Mouse (Mus musculus): ENCODE measurements at regions not wholly inside any gene's neighbourhood (a gene's known extent, or its start where the extent isn't known, plus 50 kb on each side); places are given as distances from the start of the nearest gene placed in this dataset.

DNA sequence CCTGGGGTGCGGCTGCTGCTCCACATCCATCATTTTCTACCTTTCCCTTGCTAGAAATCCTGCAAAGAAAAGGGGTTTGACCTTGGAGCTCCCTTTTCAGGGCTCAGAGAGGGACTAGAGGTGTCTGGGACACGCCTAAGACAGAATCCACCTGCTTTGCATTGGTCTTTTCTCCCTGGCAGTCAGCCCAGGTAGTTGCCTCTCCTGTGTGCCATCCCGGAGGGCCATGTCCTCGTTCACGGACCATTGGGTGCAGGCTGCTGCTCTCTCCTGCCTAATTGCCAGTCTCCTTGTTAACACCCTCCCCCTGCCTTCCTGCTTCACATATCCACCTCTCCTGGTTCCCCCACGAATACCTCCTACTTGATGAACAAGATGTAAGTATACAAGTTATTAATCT lies 175.5 kb upstream of the 4931429L15Rik start:
- TF ChIP-seq NANOG (IDR thresholded peaks at IDR 0.05; ENCODE audit: borderline replicate concordance, low read length) (no peak), POU5F1 (IDR thresholded peaks at IDR 0.05; ENCODE audit: borderline replicate concordance, low read length) (no peak), CTCF (conservative IDR thresholded peaks at IDR 0.05; ENCODE audit: low read length) (no peak)
- Histone ChIP-seq H3K36me3 (ENCODE audit: insufficient read depth, low read length) (no peaks in the 10 kb centered on the region), H3K4me3 (replicated peaks; ENCODE audit: low read length) (no peak overlapping the region), H3K9me3 (ENCODE audit: low read length) (peaks cover 15% of the 10 kb centered on the region), H3K27me3 (ENCODE audit: insufficient read depth, low read length) (no peaks in the 10 kb centered on the region), H3K4me1 (replicated peaks; ENCODE audit: low read depth, low read length) (peaks cover 17% of the 10 kb centered on the region)

- H3K4me3 ChIP-seq (replicated peaks; ENCODE audit: low read length) = no peak overlapping the region
- H3K27me3 ChIP-seq (ENCODE audit: insufficient read depth, low read length) = no peaks in the 10 kb centered on the region
- H3K4me1 ChIP-seq (replicated peaks; ENCODE audit: low read depth, low read length) = peaks cover 43% of the 10 kb centered on the region
- no peaks in the 10 kb centered on the region for H3K36me3 ChIP-seq (ENCODE audit: insufficient read depth, low read length)
- no peaks in the 10 kb centered on the region for H3K9me3 ChIP-seq (ENCODE audit: low read length)
- TF ChIP-seq CTCF (conservative IDR thresholded peaks at IDR 0.05; ENCODE audit: low read length) = peak; percentile 18; the same call in 1 of the 2 replicates
- TF ChIP-seq NANOG (IDR thresholded peaks at IDR 0.05; ENCODE audit: borderline replicate concordance, low read length) = no peak
- TF ChIP-seq POU5F1 (IDR thresholded peaks at IDR 0.05; ENCODE audit: borderline replicate concordance, low read length) = no peak
These were observed 163.2 kb upstream of the 4931429L15Rik start for GRCm38 (mm10) chr9:46482859-46483443.

DNA sequence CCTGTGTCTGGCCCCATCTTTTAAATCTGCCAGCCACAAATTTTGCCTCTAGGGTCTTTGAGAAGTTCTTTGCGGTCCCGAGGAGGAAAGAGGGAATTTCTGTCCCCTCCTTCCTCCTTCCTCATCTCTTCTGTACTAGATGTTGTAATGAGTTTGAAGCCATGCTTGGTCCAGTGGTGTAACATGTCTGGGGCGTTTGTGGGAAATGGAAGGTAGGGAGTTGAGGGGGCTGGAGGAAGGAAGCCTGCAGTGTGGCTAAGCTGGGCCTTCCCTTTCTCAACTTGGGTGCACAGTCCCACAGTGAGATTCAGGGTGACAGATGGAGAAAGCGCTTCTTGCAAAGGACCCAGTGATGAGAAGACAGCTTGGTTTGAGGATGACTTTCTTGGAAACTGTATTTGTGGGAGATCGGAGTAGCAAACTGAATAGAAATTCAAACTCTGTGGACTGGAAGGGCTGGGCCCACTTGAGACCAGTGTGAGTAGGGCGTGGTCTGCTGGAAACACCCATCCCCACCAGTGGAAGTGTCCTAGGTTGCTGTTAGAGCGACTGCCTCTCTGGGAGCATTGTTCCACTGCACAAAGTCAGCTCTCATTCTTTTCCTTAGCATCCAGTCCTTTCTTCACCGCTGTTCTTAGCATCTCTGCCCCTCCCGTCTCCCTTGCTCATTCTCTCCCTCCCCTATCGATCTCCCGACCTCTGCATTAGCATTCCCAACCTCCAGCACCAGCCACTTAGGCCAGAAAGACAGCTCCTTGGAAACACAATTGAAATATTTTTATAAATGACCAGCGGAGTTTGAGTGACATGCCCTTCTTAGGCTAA lies 162.5 kb upstream of the 4931429L15Rik start:
- H3K4me3 ChIP-seq (replicated peaks; ENCODE audit: low read length) = no peak overlapping the region
- H3K27me3 ChIP-seq (ENCODE audit: insufficient read depth, low read length) = no peaks in the 10 kb centered on the region
- H3K9me3 ChIP-seq (ENCODE audit: low read length) = no peaks in the 10 kb centered on the region
- H3K36me3 ChIP-seq (ENCODE audit: insufficient read depth, low read length) = no peaks in the 10 kb centered on the region
- no peak for TF ChIP-seq POU5F1 (IDR thresholded peaks at IDR 0.05; ENCODE audit: borderline replicate concordance, low read length)
- TF ChIP-seq CTCF (conservative IDR thresholded peaks at IDR 0.05; ENCODE audit: low read length) = no peak
- no peak for TF ChIP-seq NANOG (IDR thresholded peaks at IDR 0.05; ENCODE audit: borderline replicate concordance, low read length)
- H3K4me1 ChIP-seq (replicated peaks; ENCODE audit: low read depth, low read length) = peaks cover 43% of the 10 kb centered on the region

- TF ChIP-seq CTCF (conservative IDR thresholded peaks at IDR 0.05; ENCODE audit: low read length) (no peak), NANOG (IDR thresholded peaks at IDR 0.05; ENCODE audit: borderline replicate concordance, low read length) (no peak), POU5F1 (IDR thresholded peaks at IDR 0.05; ENCODE audit: borderline replicate concordance, low read length) (no peak)
- Histone ChIP-seq H3K36me3 (ENCODE audit: insufficient read depth, low read length) (no peaks in the 10 kb centered on the region), H3K9me3 (ENCODE audit: low read length) (no peaks in the 10 kb centered on the region), H3K4me1 (replicated peaks; ENCODE audit: low read depth, low read length) (peaks cover 43% of the 10 kb centered on the region), H3K27me3 (ENCODE audit: insufficient read depth, low read length) (no peaks in the 10 kb centered on the region), H3K4me3 (replicated peaks; ENCODE audit: low read length) (no peak overlapping the region)
These were observed 161.7 kb upstream of the 4931429L15Rik start for GRCm38 (mm10) chr9:46481491-46481890.

GRCm38 (mm10) chr9:46480080-46480690 lies 160.4 kb upstream of the 4931429L15Rik start:
- Histone ChIP-seq H3K36me3 (ENCODE audit: insufficient read depth, low read length) (no peaks in the 10 kb centered on the region), H3K27me3 (ENCODE audit: insufficient read depth, low read length) (no peaks in the 10 kb centered on the region), H3K4me3 (replicated peaks; ENCODE audit: low read length) (0 out of 2 replicates have a peak overlapping the region, but pooled peaks have one; percentile 17), H3K4me1 (replicated peaks; ENCODE audit: low read depth, low read length) (peaks cover 43% of the 10 kb centered on the region), H3K9me3 (ENCODE audit: low read length) (peaks cover 11% of the 10 kb centered on the region)
- TF ChIP-seq CTCF (conservative IDR thresholded peaks at IDR 0.05; ENCODE audit: low read length) = no peak
- no peak for TF ChIP-seq POU5F1 (IDR thresholded peaks at IDR 0.05; ENCODE audit: borderline replicate concordance, low read length)
- no peak for TF ChIP-seq NANOG (IDR thresholded peaks at IDR 0.05; ENCODE audit: borderline replicate concordance, low read length)

DNA sequence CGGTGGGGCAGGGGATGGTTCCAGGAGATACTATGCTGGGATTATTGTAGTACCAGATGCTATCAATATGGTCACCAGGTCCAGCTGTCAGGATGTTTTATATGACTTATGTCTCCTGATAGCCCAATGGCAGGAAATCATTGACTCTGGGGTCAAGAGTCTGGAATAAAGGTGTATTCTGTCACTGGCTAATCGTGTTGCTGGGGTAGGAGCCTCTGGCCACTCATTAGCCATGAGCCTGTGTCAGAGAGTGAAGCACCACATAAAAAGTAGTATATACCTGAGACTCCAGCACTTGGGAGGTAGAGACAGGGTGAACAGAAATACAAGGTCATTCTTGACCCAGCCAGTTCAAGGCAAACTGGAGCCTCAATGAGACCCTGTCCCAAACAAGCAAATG lies 158.8 kb upstream of the 4931429L15Rik start:
- peaks cover 21% of the 10 kb centered on the region for H3K9me3 ChIP-seq (ENCODE audit: low read length)
- TF ChIP-seq NANOG (IDR thresholded peaks at IDR 0.05; ENCODE audit: borderline replicate concordance, low read length) (no peak), POU5F1 (IDR thresholded peaks at IDR 0.05; ENCODE audit: borderline replicate concordance, low read length) (no peak), CTCF (conservative IDR thresholded peaks at IDR 0.05; ENCODE audit: low read length) (no peak)
- no peaks in the 10 kb centered on the region for H3K27me3 ChIP-seq (ENCODE audit: insufficient read depth, low read length)
- peaks cover 42% of the 10 kb centered on the region for H3K4me1 ChIP-seq (replicated peaks; ENCODE audit: low read depth, low read length)
- no peaks in the 10 kb centered on the region for H3K36me3 ChIP-seq (ENCODE audit: insufficient read depth, low read length)
- no peak overlapping the region for H3K4me3 ChIP-seq (replicated peaks; ENCODE audit: low read length)

DNA sequence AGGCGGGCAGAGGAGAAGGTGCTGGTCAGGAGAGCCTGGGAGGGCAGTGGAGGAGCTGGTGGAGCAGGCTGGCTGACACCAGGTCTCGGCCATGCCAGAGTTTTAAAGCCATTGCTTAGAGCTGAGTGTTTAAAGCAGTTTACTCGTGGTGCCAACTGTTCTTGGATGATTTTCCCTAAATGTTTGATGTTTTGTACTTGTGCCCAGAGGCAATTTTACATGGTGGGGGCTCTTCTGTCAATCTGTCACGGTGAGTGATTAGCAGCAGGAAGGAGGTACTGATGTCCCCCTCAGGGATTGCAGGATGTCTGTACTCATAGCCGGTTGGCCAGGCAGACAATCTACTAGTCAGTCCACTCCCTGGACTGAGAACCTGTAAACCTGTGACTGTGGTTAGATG lies 156.7 kb upstream of the 4931429L15Rik start:
- no peaks in the 10 kb centered on the region for H3K27me3 ChIP-seq (ENCODE audit: insufficient read depth, low read length)

DNA sequence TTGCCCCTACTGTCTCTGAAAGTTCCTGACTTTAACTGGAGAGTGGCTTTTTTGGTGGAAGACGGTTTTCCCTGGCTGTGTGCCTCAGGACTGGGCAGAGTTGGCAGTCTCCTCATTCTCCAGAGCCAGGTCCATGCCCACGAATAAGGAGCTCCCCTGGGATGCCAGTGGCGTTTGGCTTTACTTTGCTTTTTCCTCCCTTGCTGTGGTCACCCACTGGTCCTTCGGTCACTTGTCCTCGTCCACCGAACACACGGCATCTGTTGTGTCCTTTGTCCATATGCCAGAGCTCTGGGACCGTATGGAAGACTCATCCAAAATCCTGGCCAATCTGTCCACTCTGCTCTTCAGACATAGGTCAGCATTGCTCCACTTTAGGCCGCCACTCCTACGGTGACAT lies 153.9 kb upstream of the 4931429L15Rik start:
- no peak overlapping the region for H3K4me3 ChIP-seq (replicated peaks; ENCODE audit: low read length)
- peaks cover 8% of the 10 kb centered on the region for H3K4me1 ChIP-seq (replicated peaks; ENCODE audit: low read depth, low read length)
- peaks cover 21% of the 10 kb centered on the region for H3K9me3 ChIP-seq (ENCODE audit: low read length)
- TF ChIP-seq NANOG (IDR thresholded peaks at IDR 0.05; ENCODE audit: borderline replicate concordance, low read length) = no peak
- TF ChIP-seq POU5F1 (IDR thresholded peaks at IDR 0.05; ENCODE audit: borderline replicate concordance, low read length) = no peak
- no peak for TF ChIP-seq CTCF (conservative IDR thresholded peaks at IDR 0.05; ENCODE audit: low read length)
- no peaks in the 10 kb centered on the region for H3K27me3 ChIP-seq (ENCODE audit: insufficient read depth, low read length)
- no peaks in the 10 kb centered on the region for H3K36me3 ChIP-seq (ENCODE audit: insufficient read depth, low read length)

More for the DNA sequence above, 156.7 kb upstream of the 4931429L15Rik start:
- Histone ChIP-seq H3K9me3 (ENCODE audit: low read length) (peaks cover 21% of the 10 kb centered on the region), H3K36me3 (ENCODE audit: insufficient read depth, low read length) (no peaks in the 10 kb centered on the region), H3K4me1 (replicated peaks; ENCODE audit: low read depth, low read length) (peaks cover 21% of the 10 kb centered on the region), H3K4me3 (replicated peaks; ENCODE audit: low read length) (no peak overlapping the region)
- no peak for TF ChIP-seq CTCF (conservative IDR thresholded peaks at IDR 0.05; ENCODE audit: low read length)
- no peak for TF ChIP-seq NANOG (IDR thresholded peaks at IDR 0.05; ENCODE audit: borderline replicate concordance, low read length)
- TF ChIP-seq POU5F1 (IDR thresholded peaks at IDR 0.05; ENCODE audit: borderline replicate concordance, low read length) = no peak
